Comparison of ENCODE assay signal across 10 mouse cellular contexts in the genomic region with DNA sequence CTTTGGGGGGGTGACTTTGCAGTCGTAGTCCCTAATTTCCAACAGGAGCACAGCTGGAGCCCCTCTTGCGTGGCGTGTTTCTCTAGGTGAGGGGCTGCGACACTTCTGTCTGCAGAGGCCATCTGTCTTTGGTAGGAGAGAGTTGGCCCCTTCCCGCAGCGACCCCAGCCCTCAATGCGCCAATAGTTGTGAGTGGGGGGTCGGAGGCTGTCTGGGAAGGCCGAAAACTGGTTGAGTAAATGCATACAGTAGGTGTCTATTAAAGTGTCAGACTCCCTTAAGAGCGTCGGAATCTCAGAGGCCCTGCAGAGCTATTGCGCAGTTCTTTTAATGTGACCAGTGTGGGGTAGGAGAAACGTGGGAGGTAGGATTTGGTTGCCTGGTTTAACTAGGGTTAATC. TPM values are rescaled to one million over a fixed set of nuclear protein-coding genes. Genes with fewer than 3 reads are reported as not detected.
DNase-seq lines count a peak whose midpoint lies in the region; ATAC-seq lines count a peak whose summit lies in the region.
"Had no signal": no experiment of that assay in that cellular context is flagged by ENCODE, and none has a peak within 500 bp of the region (broad histone marks: within the 10 kb centered on the region; RNA-seq: fewer than 3 reads in every experiment).

No protein-coding gene starts in this region.

- H3K4me3 ChIP-seq in heart, embryonic 13.5 days, result peak overlapping the region; percentile 57
- H3K4me3 ChIP-seq in embryonic facial prominence, embryonic 13.5 days, result peak overlapping the region; percentile 56
- peak overlapping the region; percentile 52 for H3K4me3 ChIP-seq in intestine, embryonic 15.5 days (replicated peaks)
- peak overlapping the region; percentile 45 for H3K4me3 ChIP-seq in midbrain, embryonic 15.5 days

- ATAC-seq in heart, embryonic 13.5 days (ENCODE audit: extremely low read depth, insufficient number of reproducible peaks, low FRiP score, low TSS enrichment), result no peak
- ATAC-seq in embryonic facial prominence, embryonic 13.5 days (ENCODE audit: insufficient number of reproducible peaks, insufficient read depth, low FRiP score, low TSS enrichment, low read depth), result no peak
- ATAC-seq in intestine, embryonic 15.5 days, result no peak
- ATAC-seq in midbrain, embryonic 15.5 days (replicated peaks), result no peak

- H3K4me2 ChIP-seq in heart, embryonic 13.5 days, result peak overlapping the region; percentile 75
- peak overlapping the region; percentile 91 for H3K4me2 ChIP-seq in embryonic facial prominence, embryonic 13.5 days
- peak overlapping the region; percentile 89 for H3K4me2 ChIP-seq in intestine, embryonic 15.5 days (replicated peaks)
- H3K4me2 ChIP-seq in midbrain, embryonic 15.5 days, result peak overlapping the region; percentile 84

- DNase-seq in heart, postnatal 25 days (ENCODE audit: low spot score), result no peak
- no peak for DNase-seq in cerebellum, postnatal 14 days
- no peak for DNase-seq in left cerebral cortex, postnatal 25 days (ENCODE audit: low spot score in 2 of 2)
- DNase-seq in adrenal gland, postnatal 4 days (ENCODE audit: low spot score in 2 of 2), result no peak
- DNase-seq: kidney, postnatal 4 days had no signal

- peaks cover 95% of the 10 kb centered on the region for H3K27me3 ChIP-seq in heart, embryonic 13.5 days (replicated peaks)
- peaks cover 88% of the 10 kb centered on the region for H3K27me3 ChIP-seq in embryonic facial prominence, embryonic 13.5 days
- peaks cover 34% of the 10 kb centered on the region for H3K27me3 ChIP-seq in intestine, embryonic 15.5 days (replicated peaks)
- peaks cover 54% of the 10 kb centered on the region for H3K27me3 ChIP-seq in midbrain, embryonic 15.5 days (replicated peaks)

- WGBS in heart, embryonic 13.5 days, result 20% methylated on average over 13 of the region's 13 CpGs
- 14% methylated on average over 13 of the region's 13 CpGs for WGBS in embryonic facial prominence, embryonic 13.5 days
- WGBS in intestine, embryonic 15.5 days, result 34% methylated on average over 13 of the region's 13 CpGs
- WGBS in midbrain, embryonic 15.5 days, result 13% methylated on average over 13 of the region's 13 CpGs

- intact Hi-C loops in heart, postnatal 25 days (cut with DNase I), result no loop called here
- intact Hi-C loops in left cerebral cortex, postnatal 25 days (cut with DNase I), result no loop called here

- peak overlapping the region; percentile 80 for H3K9ac ChIP-seq in heart, embryonic 13.5 days
- peak overlapping the region; percentile 78 for H3K9ac ChIP-seq in embryonic facial prominence, embryonic 13.5 days
- peak overlapping the region; percentile 67 for H3K9ac ChIP-seq in intestine, embryonic 15.5 days
- H3K9ac ChIP-seq in midbrain, embryonic 15.5 days, result no peak overlapping the region

- no peak overlapping the region for H3K27ac ChIP-seq in heart, embryonic 13.5 days (replicated peaks)
- no peak overlapping the region for H3K27ac ChIP-seq in embryonic facial prominence, embryonic 13.5 days
- no peak overlapping the region for H3K27ac ChIP-seq in intestine, embryonic 15.5 days
- H3K27ac ChIP-seq in midbrain, embryonic 15.5 days, result 0 out of 2 replicates have a peak overlapping the region, but pooled peaks have one; percentile 3

- H3K9me3 ChIP-seq in heart, embryonic 13.5 days, result no peaks in the 10 kb centered on the region
- H3K9me3 ChIP-seq in embryonic facial prominence, embryonic 13.5 days, result no peaks in the 10 kb centered on the region
- H3K9me3 ChIP-seq in intestine, embryonic 15.5 days, result no peaks in the 10 kb centered on the region
- no peaks in the 10 kb centered on the region for H3K9me3 ChIP-seq in midbrain, embryonic 15.5 days

- no peaks in the 10 kb centered on the region for H3K36me3 ChIP-seq in heart, embryonic 13.5 days
- H3K36me3 ChIP-seq in embryonic facial prominence, embryonic 13.5 days, result no peaks in the 10 kb centered on the region
- H3K36me3 ChIP-seq in intestine, embryonic 15.5 days, result no peaks in the 10 kb centered on the region
- H3K36me3 ChIP-seq in midbrain, embryonic 15.5 days (replicated peaks), result no peaks in the 10 kb centered on the region

- peaks cover 41% of the 10 kb centered on the region for H3K4me1 ChIP-seq in heart, embryonic 13.5 days
- peaks cover 71% of the 10 kb centered on the region for H3K4me1 ChIP-seq in embryonic facial prominence, embryonic 13.5 days
- H3K4me1 ChIP-seq in intestine, embryonic 15.5 days (replicated peaks), result peaks cover 54% of the 10 kb centered on the region
- H3K4me1 ChIP-seq in midbrain, embryonic 15.5 days, result peaks cover 55% of the 10 kb centered on the region

RNA-seq across cellular contexts. Expression of a gene that starts 1.5 kb away (rescaled TPM):
- 103 and 130 TPM in 2 replicates for polyA plus RNA-seq in heart, embryonic 13.5 days (2015; fragmentation: Nextera tagmentation; extraction: Ambion mirVana)
- under 1 TPM; 0.26 to 0.61 TPM for total RNA-seq in heart, postnatal 25 days (2021)
- 176 and 272 TPM in 2 replicates for polyA plus RNA-seq in embryonic facial prominence, embryonic 13.5 days (2015; fragmentation: Nextera tagmentation; extraction: Ambion mirVana)
- 364 and 395 TPM in 2 replicates for polyA plus RNA-seq in intestine, embryonic 15.5 days (2015; fragmentation: Nextera tagmentation; extraction: Ambion mirVana)
- polyA plus RNA-seq in midbrain, embryonic 15.5 days (2015; fragmentation: Nextera tagmentation; extraction: Ambion mirVana), result 70.6 and 76.0 TPM in 2 replicates
- 10 to 100 TPM in 1 of 2 experiments, 1 to 10 TPM in 1; 5.7 to 13.4 TPM for total RNA-seq in left cerebral cortex, postnatal 25 days (2021)
- total RNA-seq in adrenal gland, postnatal 4 days (2021), result 1,000 to 10,000 TPM in 1 of 2 experiments, 100 to 1,000 TPM in 1; 974 to 1,168 TPM
- polyA plus RNA-seq: C2C12 had no signal
